Mouse (Mus musculus): Measurements from ENCODE around the gene Trip10.
A peak's percentile ranks its signal among the peaks of the same experiment; 100 is the strongest.

Trip10 gene

GRCm38 (mm10) chr17:57249186-57250181 lies at the start of gene Trip10:
TSS of gene Trip10 (plus strand) at chr17:57249455.
- DNase-seq = peak; percentile 95 to 100

GRCm38 (mm10) chr17:57201841-57202724 lies 47.2 kb upstream of the Trip10 start:
- DNase-seq = no peak

- no peak for DNase-seq
Measured at GRCm38 (mm10) chr17:57207938-57208337, 41.3 kb upstream of the Trip10 start.

GRCm38 (mm10) chr17:57209330-57209729 lies 39.9 kb upstream of the Trip10 start:
- DNase-seq = peak in 1 of 2 experiments; percentile 21

GRCm38 (mm10) chr17:57211501-57211900 lies 37.8 kb upstream of the Trip10 start:
- no peak for DNase-seq

GRCm38 (mm10) chr17:57214676-57215387 lies 34.4 kb upstream of the Trip10 start:
- no peak for DNase-seq

- peak in 1 of 2 experiments; percentile 3 for DNase-seq
Measured at GRCm38 (mm10) chr17:57218335-57218900, 30.8 kb upstream of the Trip10 start.

GRCm38 (mm10) chr17:57219167-57219883 lies 29.9 kb upstream of the Trip10 start:
- DNase-seq = peak; percentile 65 to 84

GRCm38 (mm10) chr17:57219884-57220207 lies 29.4 kb upstream of the Trip10 start:
- peak; percentile 5 to 38 for DNase-seq

GRCm38 (mm10) chr17:57221911-57222310 lies 27.3 kb upstream of the Trip10 start:
- peak in 1 of 2 experiments; percentile 1 for DNase-seq

- peak in 1 of 2 experiments; percentile 1 for DNase-seq
Measured at GRCm38 (mm10) chr17:57223313-57223712, 25.9 kb upstream of the Trip10 start.

GRCm38 (mm10) chr17:57227468-57227867 lies 21.8 kb upstream of the Trip10 start:
- DNase-seq = no peak

- DNase-seq = no peak
Measured at GRCm38 (mm10) chr17:57228014-57228413, 21.2 kb upstream of the Trip10 start, which contains the start of gene C3. TSS of gene C3 (minus strand) at chr17:57228136.

- DNase-seq = no peak
Measured at GRCm38 (mm10) chr17:57228873-57229272, 20.4 kb upstream of the Trip10 start.

GRCm38 (mm10) chr17:57229851-57230727 lies 19.2 kb upstream of the Trip10 start:
- peak in 1 of 2 experiments; percentile 21 for DNase-seq

- DNase-seq = no peak
Measured at GRCm38 (mm10) chr17:57230728-57231125, 18.5 kb upstream of the Trip10 start.

GRCm38 (mm10) chr17:57231321-57231771 lies 17.9 kb upstream of the Trip10 start:
- no peak for DNase-seq

GRCm38 (mm10) chr17:57232200-57232599 lies 17.1 kb upstream of the Trip10 start:
- no peak for DNase-seq

- no peak for DNase-seq
Measured at GRCm38 (mm10) chr17:57233038-57233437, 16.2 kb upstream of the Trip10 start.

GRCm38 (mm10) chr17:57234254-57234928 lies 14.9 kb upstream of the Trip10 start:
- DNase-seq = no peak

All from spleen, adult 18-20 months (tissue).